Mouse (Mus musculus) MN1 (cell line): ENCODE measurements around the gene Rhbdd3.

Source experiments
- DNase-seq: peaks from one replicate; pipeline ENCODE4 v3.0.0-alpha.2; 2016; ENCODE audit warnings: low spot score

Rhbdd3 gene

DNA sequence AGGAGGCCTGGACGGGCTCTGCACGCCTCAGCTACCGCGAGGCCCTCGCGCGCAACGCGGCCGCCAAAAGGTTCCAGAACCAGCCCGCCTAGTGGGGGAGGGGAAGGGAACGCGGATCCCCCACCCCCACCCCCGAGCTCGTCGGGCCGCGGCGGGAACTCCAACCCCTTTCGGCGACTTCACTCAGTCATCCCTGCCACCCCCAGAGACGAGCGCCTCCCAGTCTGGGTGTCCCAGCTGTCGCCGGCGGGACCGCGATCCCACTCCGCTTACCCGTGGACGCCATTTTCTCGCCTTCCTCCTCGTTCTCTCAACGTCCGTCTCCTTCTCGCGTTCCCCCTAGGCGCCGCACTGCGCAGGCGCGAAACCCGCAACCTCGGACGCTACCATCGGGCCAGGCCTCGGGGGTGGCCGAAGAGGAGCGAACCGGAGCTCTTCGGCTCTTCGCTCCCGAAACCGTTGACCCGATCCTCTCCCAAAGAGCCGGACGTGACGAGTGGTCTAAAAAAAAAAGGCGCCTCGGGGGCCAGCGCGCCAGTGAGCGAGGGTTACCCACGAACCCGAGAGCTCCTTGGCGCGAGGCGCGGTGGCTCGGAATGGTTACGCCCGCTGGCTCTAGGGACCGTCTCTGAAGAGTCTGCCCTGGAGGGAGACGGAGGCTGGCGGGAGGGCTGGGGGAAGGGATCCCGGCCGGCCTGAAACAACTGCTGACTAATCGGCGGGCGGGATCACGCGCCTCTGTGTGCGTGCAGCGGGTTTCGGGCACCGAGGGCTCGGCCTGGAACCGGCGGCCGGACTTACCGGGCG lies at the start of gene Rhbdd3, which contains the start of gene Ewsr1:
Gene Rhbdd3, plus strand, starts transcription at position 191 of the 807 bp plus-strand sequence.
Gene Ewsr1, minus strand, starts transcription at position 531 of the 807 bp plus-strand sequence.
- DNase-seq = peak; percentile 99

DNA sequence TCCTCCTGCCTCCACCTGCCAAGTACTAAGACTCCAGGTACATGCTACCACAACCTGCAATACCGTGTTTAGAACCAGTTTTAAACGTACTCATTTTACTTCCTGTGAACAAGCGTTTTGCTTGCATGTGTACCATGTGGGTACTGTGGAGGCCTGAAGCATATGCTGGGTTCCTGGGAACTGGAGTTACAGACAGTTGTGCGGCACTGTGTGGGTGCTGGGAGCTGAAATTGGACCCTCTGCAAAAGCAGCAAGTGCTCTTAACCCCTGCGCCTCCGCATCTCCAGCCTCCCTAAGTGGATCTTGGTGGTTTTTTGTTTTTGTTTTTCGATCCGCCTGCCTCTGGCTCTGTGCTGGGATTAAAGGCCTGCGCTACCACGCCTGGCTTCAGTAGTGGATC lies 47.1 kb upstream of the Rhbdd3 start:
- DNase-seq = no peak

DNA sequence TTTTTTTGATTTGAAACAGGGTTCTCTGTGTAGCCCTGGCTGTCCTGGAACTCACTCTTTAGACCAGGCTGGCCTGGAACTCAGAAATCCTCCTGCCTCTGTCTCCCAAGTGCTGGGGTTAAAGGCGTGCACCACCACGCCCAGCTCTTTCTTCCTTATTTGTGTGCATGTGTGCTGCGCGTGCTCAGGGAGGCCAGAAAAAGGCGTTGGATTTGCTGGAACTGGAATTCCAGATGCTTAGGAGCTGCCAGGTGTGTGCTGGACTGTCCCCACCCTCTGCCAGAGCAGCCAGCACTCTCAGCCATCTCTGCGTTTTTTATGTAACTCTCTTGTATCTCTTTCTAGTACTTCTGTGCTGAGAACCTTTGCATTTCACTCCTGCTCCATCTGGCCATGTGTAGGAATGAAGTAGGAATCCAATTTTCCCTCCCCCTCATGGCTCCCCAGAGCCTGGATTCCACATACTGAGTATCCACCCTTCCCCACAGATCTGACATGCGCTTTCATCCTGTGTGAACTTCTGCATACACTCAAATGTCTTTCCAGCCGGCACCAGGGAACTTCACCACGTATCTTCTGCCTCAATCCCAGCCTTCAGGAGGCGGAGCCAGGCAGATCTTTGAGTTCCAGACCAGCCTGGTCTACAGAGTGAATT lies 46.4 kb upstream of the Rhbdd3 start:
- DNase-seq = no peak

DNA sequence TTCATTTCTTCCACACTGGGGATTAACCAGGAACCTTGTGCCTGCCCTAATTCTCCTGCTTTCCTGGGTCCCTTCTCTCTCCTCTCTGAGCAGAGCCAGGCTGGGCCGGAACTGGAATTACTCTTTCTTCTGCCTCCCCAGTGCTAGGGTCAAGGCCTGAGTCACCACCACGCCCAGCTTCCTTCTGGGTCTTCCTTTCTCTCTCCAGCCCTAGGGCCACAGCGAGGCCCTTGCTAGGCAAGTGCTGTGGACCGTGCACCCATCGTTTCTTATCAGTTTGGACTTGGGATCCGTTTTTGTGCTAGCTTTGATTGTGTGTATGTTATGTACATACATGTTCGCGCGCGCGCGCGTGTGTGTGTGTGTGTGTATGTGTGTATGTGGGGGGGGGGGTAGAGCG lies 44.6 kb upstream of the Rhbdd3 start:
- no peak for DNase-seq

- DNase-seq = no peak
These were observed 43.9 kb upstream of the Rhbdd3 start for GRCm38 (mm10) chr11:5054874-5055273.

DNA sequence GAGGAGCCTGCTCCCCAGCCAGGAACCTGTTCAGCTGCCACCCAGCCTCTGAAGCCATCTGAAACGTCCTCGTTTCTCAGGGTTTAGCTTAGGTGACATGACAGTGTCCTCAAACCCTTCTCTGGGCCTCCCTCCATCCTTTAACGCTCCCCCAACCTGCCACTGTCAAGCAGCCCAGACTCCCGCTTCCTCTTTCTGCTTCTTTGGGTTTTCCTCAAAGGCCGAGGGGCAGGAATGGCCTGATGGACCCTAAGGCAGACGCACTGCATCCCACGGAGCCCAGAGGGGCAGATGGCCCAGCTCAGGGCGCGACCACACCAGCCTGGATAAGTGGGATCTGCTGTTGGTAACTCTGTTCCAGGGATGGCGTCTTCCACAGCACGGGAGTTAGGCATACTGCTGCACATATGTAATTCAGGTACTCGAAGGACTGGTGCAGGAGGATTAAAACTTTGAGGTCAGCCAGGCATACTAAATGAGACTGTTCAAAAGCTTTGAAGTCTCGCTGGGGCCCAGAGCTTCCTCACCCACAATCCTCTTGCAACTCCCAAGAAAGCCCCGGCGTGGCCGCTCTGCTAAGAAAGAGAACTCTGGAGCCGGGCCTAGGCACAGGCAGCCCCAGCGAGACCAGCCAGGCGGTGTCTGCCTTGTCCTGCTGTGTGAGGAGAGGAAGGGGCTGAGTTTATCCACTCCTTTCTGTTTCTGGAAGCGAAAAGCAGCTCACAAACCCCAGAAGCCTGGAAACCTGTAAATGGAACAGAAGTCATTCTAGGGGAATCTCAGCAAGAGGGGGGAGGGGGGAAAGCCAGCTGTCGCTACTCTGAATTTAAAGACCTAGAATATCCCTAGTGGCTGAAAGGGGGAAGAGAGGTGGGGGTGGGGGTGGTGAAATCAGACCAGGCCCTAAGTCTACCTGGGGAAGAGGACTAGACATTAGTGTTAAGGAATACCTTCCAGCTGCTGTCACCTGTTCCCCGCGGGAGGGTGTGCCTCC lies 42.5 kb upstream of the Rhbdd3 start:
- DNase-seq = no peak

GRCm38 (mm10) chr11:5057064-5057463 lies 41.7 kb upstream of the Rhbdd3 start:
- DNase-seq = no peak

DNA sequence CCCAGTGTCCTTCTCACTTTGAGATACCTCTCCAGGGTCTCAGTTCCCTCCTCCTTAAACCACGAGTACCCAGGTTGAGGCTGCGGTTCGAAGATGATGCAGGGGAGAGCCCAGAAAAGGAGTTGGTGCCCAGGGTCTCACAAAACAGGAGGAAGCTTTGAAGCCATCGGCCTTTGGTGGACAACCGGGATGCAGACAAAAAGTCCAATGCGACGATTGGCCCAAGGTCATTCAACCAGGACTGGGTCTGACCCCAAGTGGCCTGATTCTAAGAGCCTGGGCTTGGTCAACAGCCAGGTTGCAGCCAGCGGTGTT lies 41.2 kb upstream of the Rhbdd3 start:
- no peak for DNase-seq

GRCm38 (mm10) chr11:5057856-5058641 lies 40.7 kb upstream of the Rhbdd3 start, which contains the start of gene Rasl10a:
Gene Rasl10a (plus strand): TSS chr11:5058128.
- DNase-seq = peak; percentile 67

DNA sequence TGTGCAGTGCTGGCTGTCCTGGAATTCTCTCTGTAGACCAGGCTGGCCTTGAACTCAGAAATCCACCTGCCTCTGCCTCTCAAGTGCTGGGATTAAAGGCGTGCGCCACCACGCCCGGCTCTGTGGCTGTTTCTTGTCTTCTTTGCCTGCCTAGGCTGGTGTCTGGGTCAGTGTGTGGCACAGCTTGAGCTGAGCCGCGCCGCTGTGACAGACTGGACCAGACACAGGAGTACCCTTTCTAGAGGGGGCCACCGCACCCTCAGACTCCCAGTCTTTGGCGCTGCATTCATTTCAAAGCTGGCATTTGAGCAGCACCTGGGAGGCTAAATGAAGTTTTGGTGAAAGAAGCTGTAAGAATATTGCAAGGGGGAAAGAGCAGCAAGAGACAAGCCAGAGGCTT lies 39.9 kb upstream of the Rhbdd3 start:
- no peak for DNase-seq

GRCm38 (mm10) chr11:5059230-5059629 lies 39.5 kb upstream of the Rhbdd3 start:
- no peak for DNase-seq

DNA sequence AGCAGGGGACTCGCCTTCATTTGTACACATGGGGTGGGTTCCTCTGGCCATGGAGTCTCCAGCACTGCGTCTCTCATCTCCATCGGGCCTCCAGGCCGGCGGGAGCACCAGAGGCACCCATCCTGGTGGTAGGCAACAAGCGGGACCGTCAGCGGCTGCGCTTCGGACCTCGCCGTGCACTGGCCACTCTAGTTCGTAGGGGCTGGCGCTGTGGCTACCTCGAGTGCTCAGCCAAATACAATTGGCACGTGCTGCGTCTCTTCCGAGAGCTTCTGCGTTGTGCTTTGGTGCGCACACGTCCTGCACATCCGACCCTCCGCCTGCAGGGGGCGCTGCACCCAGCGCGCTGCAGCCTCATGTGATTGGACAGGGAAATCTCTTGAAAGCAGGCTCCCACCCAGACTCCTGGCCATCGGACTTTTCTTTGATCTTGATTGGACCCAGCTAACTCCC lies 39.0 kb upstream of the Rhbdd3 start:
- no peak for DNase-seq

- DNase-seq = peak; percentile 81
These were observed 37.8 kb upstream of the Rhbdd3 start for GRCm38 (mm10) chr11:5060756-5061412.

- DNase-seq = peak; percentile 98
These were observed 37.1 kb upstream of the Rhbdd3 start for GRCm38 (mm10) chr11:5061413-5062139.

DNA sequence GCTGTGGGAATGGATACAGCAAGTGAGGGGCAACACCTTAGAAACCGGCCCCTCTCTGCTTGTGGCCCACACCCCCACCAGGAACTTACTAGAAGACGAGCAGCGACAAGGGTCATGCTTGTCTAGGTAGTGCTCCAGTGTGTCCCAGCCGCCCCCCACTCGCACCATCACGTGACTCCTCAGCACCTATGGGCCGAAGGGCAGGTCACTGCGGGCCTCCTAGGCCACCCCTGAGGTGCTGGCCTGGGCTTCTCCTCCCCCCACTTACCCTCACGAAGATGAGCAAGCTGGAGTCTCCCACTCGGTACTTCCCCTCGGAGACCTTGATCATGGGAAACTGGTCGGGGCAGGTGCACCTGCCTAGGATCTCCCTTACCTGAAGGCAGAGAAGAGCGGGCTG lies 36.4 kb upstream of the Rhbdd3 start:
- no peak for DNase-seq

GRCm38 (mm10) chr11:5062860-5063505 lies 35.7 kb upstream of the Rhbdd3 start:
- no peak for DNase-seq

DNA sequence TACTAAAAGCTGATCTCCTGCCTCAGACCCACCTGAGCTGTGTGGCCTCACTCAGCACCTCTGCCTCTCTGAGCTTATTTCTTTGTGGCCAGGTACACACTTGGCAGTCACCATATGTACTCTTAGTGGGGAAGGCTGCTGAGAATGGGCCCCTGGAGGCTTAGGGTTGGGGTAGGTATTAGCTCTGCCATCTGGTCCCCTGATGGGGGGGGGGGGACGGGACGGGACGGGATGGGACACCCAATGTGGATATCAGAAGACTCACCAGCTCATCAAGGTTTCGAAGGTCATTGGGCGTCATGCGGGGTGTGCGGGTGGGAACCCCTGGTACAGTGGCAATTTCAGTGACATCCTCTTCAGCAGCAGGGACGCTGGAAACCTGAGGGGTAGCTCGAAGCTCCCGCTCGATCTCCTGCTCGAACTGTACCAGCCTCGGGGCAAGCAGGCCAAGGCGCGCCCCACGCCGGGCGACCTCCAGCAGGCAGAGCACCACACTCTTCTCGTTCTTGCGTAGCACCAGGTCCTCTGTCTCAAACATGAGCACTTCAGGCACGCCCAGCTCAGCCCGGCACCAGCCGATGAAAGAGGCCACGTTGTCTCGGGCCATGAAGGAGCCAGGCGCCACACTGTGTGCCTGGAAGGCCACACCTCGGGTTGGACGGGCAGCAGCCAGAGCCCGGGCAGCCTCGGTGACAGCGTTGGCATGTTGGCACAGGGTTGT lies 35.0 kb upstream of the Rhbdd3 start:
- DNase-seq = no peak

DNA sequence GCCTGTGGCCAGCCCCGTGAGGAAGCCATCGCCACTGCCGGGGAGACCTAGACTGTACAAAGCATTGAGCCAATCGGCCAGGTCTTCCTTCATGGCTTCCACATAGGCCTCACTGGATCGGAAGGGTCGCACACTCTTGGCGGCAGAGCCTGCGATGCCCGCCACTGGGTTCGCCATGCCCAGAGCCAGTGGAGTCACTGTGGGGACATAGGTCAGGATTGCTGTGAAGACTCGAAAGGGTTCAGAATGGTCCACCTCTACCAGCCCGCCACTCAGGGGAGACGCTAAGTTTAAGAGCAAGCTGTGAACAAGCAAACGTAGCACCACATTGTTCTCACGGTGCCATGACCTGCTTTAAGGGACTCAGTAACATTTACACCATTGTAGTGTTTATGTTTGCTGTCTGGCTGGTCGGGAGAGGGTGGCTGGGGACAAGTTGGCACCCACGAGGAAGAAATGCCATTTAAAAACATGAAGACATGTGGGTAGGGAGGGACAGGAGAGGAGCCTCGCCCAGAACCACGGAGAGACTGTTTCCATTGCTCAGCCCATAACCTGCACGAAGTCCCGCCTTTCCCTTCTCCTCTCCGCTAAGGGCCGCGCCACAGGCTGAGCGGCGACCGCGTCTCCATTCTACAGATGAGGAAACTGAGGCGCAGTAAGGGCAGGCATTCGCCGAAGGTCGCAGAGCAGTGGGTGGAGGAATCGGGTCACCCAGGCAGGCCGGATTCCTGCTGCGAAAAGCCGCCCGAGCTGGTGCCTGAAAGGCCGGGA lies 34.3 kb upstream of the Rhbdd3 start:
- DNase-seq = no peak
